In the genomic region with DNA sequence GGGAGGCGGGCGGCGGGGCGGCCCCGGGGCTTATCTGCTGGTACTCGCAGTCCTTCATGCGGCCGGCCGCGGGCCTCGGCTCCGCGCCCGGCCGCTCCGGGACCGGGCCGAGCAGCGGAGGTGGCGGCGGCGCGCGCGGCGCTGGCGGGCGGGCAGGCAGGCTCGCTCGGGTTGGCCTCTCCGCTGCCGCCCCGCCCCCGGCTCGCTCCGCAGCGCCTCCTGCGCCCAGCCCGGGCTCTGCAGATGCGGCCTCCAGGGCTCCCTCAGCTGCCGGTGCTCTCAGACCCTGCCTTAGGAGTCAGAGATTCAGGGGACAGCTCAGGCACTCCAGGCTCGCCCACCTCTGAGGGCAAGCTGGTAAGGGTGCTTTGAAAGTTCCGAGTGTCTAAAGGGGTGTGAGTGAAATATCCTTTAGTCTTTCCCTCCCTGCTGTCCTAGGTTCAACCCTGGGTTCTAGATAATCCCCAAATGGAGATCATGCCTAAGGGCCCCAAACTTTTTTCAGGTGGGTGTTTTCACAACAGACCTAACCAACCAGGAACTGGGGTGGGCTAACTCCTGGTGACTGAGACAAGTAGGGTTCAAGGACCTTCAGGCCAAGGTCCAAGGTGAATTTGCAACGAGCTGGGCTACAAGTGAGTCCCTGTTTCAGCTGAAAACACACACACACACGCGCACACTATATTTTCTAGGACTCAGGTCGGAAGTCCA, we compare ENCODE assay signal across 8 mouse cellular contexts. TPM values are rescaled to one million over a fixed set of nuclear protein-coding genes. Genes with fewer than 3 reads are reported as not detected.
DNase-seq lines count a peak whose midpoint lies in the region; ATAC-seq and TF ChIP-seq lines count a peak whose summit lies in the region.

No protein-coding gene starts in this region.

- TF ChIP-seq CTCF in ES-Bruce4 (IDR thresholded peaks at IDR 0.05; ENCODE audit: low read depth, low read length) = peak; percentile 54
- TF ChIP-seq CTCF in layer of hippocampus, adult 2 months (conservative IDR thresholded peaks at IDR 0.05) = peak; percentile 80
- peak; percentile 62 for TF ChIP-seq CTCF in lung, embryonic 14.5 days (IDR thresholded peaks at IDR 0.05; ENCODE audit: low read depth)
- peak; percentile 72 for TF ChIP-seq CTCF in olfactory bulb, adult 2 months (IDR thresholded peaks at IDR 0.05; ENCODE audit: insufficient read depth, low read depth, low read length)
- TF ChIP-seq CTCF in thymus, adult 2 months (IDR thresholded peaks at IDR 0.05; ENCODE audit: borderline replicate concordance, control insufficient read depth, extremely low read depth, insufficient read depth, low read length, poor library complexity) = peak; percentile 69; the same call in 1 of the 2 replicates

- peaks cover 8% of the 10 kb centered on the region for H3K4me1 ChIP-seq in ES-Bruce4 (ENCODE audit: control insufficient read depth, insufficient read depth, low read length)
- peaks cover 16% of the 10 kb centered on the region for H3K4me1 ChIP-seq in forebrain, embryonic 15.5 days
- H3K4me1 ChIP-seq in lung, embryonic 14.5 days (ENCODE audit: insufficient read depth) = no peaks in the 10 kb centered on the region
- peaks cover 22% of the 10 kb centered on the region for H3K4me1 ChIP-seq in olfactory bulb, adult 2 months (ENCODE audit: control insufficient read depth, insufficient read depth, low read length)
- peaks cover 34% of the 10 kb centered on the region for H3K4me1 ChIP-seq in thymus, adult 2 months (replicated peaks; ENCODE audit: control insufficient read depth, insufficient read depth, low read length)

- intact Hi-C loops in heart, postnatal 25 days (cut with DNase I) = loop anchor here (2.0 kb wide), 1 partner anchor 15 kb away; no protein-coding TSS in a partner anchor

- no peak for TF ChIP-seq EP300 in ES-Bruce4 (IDR thresholded peaks at IDR 0.05; ENCODE audit: insufficient read depth, low read depth, low read length)

- no peaks in the 10 kb centered on the region for H3K27me3 ChIP-seq in ES-Bruce4 (ENCODE audit: control insufficient read depth, insufficient read depth, low read length, poor library complexity, severe bottlenecking)
- H3K27me3 ChIP-seq in forebrain, embryonic 15.5 days = no peaks in the 10 kb centered on the region
- no peaks in the 10 kb centered on the region for H3K27me3 ChIP-seq in lung, embryonic 14.5 days (ENCODE audit: insufficient read depth, low read length)
- no peaks in the 10 kb centered on the region for H3K27me3 ChIP-seq in thymus, adult 2 months (ENCODE audit: control insufficient read depth, insufficient read depth, low read length)

- DNase-seq in cerebellum, adult 11 months = peak; percentile 87
- peak; percentile 83 for DNase-seq in heart, postnatal 25 days (ENCODE audit: low spot score)
- peak; percentile 83 to 91 for DNase-seq in layer of hippocampus, adult 2 months (ENCODE audit: low spot score in 2 of 2)
- DNase-seq in lung, embryonic 14.5 days = peak; percentile 90
- peak; percentile 96 for DNase-seq in thymus, adult 2 months

- TF ChIP-seq POLR2A in ES-Bruce4 (IDR thresholded peaks at IDR 0.05; ENCODE audit: insufficient read depth, low read length) = no peak
- no peak; the same call in 1 of the 2 replicates for TF ChIP-seq POLR2A in olfactory bulb, adult 2 months (IDR thresholded peaks at IDR 0.05; ENCODE audit: insufficient read depth, low read depth, low read length)
- TF ChIP-seq POLR2A in thymus, adult 2 months (IDR thresholded peaks at IDR 0.05; ENCODE audit: control insufficient read depth, extremely low read depth, insufficient read depth, low read length, poor library complexity) = peak; percentile 79

- H3K9me3 ChIP-seq in ES-Bruce4 (replicated peaks; ENCODE audit: control insufficient read depth, insufficient read depth, low read length, poor library complexity, severe bottlenecking) = no peaks in the 10 kb centered on the region
- no peaks in the 10 kb centered on the region for H3K9me3 ChIP-seq in forebrain, embryonic 15.5 days
- no peaks in the 10 kb centered on the region for H3K9me3 ChIP-seq in lung, embryonic 14.5 days (ENCODE audit: low read depth, low read length)

- H3K9ac ChIP-seq in ES-Bruce4 (ENCODE audit: low read depth, poor library complexity, severe bottlenecking) = peak overlapping the region; percentile 98
- H3K9ac ChIP-seq in forebrain, embryonic 15.5 days (replicated peaks) = peak overlapping the region; percentile 92
- peak overlapping the region; percentile 87 for H3K9ac ChIP-seq in lung, embryonic 14.5 days

- H3K4me2 ChIP-seq in forebrain, embryonic 15.5 days (replicated peaks) = peak overlapping the region; percentile 97
- H3K4me2 ChIP-seq in lung, embryonic 14.5 days = peak overlapping the region; percentile 92

- H3K4me3 ChIP-seq in ES-Bruce4 (ENCODE audit: low read depth, low read length) = peak overlapping the region; percentile 78; the same call in 1 of the 2 replicates
- peak overlapping the region; percentile 88 for H3K4me3 ChIP-seq in forebrain, embryonic 15.5 days
- peak overlapping the region; percentile 40 for H3K4me3 ChIP-seq in layer of hippocampus, adult 2 months
- H3K4me3 ChIP-seq in lung, embryonic 14.5 days (ENCODE audit: low read depth, low read length) = peak overlapping the region; percentile 79
- H3K4me3 ChIP-seq in olfactory bulb, adult 2 months (ENCODE audit: insufficient read depth, low read depth, low read length) = peak overlapping the region; percentile 86
- H3K4me3 ChIP-seq in thymus, adult 2 months (ENCODE audit: control insufficient read depth, insufficient read depth, low read length) = peak overlapping the region; percentile 70

- no peaks in the 10 kb centered on the region for H3K36me3 ChIP-seq in ES-Bruce4 (ENCODE audit: control insufficient read depth, insufficient read depth, low read length, poor library complexity, severe bottlenecking)
- H3K36me3 ChIP-seq in forebrain, embryonic 15.5 days = no peaks in the 10 kb centered on the region
- no peaks in the 10 kb centered on the region for H3K36me3 ChIP-seq in lung, embryonic 14.5 days (ENCODE audit: insufficient read depth)
- H3K36me3 ChIP-seq in thymus, adult 2 months (ENCODE audit: control insufficient read depth, insufficient read depth, low read length) = no peaks in the 10 kb centered on the region

- 10% methylated on average over 36 of the region's 47 CpGs for WGBS in forebrain, embryonic 15.5 days
- WGBS in lung, embryonic 14.5 days = 9% methylated on average over 37 of the region's 47 CpGs
- 8% methylated on average over 42 of the region's 47 CpGs for WGBS in olfactory bulb, adult 2 months
- WGBS in thymus, adult 2 months = 9% methylated on average over 46 of the region's 47 CpGs

- ATAC-seq in forebrain, embryonic 15.5 days (replicated peaks) = peak; percentile 94
- ATAC-seq in lung, embryonic 14.5 days (ENCODE audit: insufficient read depth) = peak; percentile 92

- 0 out of 2 replicates have a peak overlapping the region, but pooled peaks have one; percentile 9 for H3K27ac ChIP-seq in ES-Bruce4 (ENCODE audit: insufficient read depth, low read length)
- peak overlapping the region; percentile 84 for H3K27ac ChIP-seq in forebrain, embryonic 15.5 days (replicated peaks)
- peak overlapping the region; percentile 79 for H3K27ac ChIP-seq in layer of hippocampus, adult 2 months
- H3K27ac ChIP-seq in lung, embryonic 14.5 days (ENCODE audit: low read depth) = peak overlapping the region; percentile 69; the same call in 1 of the 2 replicates
- H3K27ac ChIP-seq in olfactory bulb, adult 2 months (ENCODE audit: insufficient read depth, low read depth, low read length) = no peak overlapping the region
- no peak overlapping the region for H3K27ac ChIP-seq in thymus, adult 2 months (ENCODE audit: control insufficient read depth, insufficient read depth, low read length)

RNA-seq across cellular contexts. Expression of gene Zdhhc18, which starts 16.5 kb away (rescaled TPM):
- 34.4 and 43.8 TPM in 2 replicates for polyA plus RNA-seq in ES-Bruce4 (2011; ENCODE audit: insufficient read depth, insufficient read length, low read depth, missing spikeins)
- polyA plus RNA-seq in forebrain, embryonic 15.5 days (2015; fragmentation: Nextera tagmentation; extraction: Ambion mirVana) = 4.9 and 6.3 TPM in 2 replicates
- 10 to 100 TPM; 18.7 to 20.1 TPM for total RNA-seq in heart, postnatal 25 days (2021)
- total RNA-seq in layer of hippocampus, adult 2 months (2021) = 10 to 100 TPM; 37.1 to 38.0 TPM
- polyA plus RNA-seq in lung, embryonic 14.5 days (2014; fragmentation: Nextera tagmentation; extraction: Ambion mirVana) = 5.5 and 9.9 TPM in 2 replicates
- polyA plus RNA-seq in olfactory bulb, adult 2 months (2012; ENCODE audit: insufficient read depth, insufficient read length, low replicate concordance, missing spikeins) = not detected in 2 replicates
- 150 and 172 TPM in 2 replicates for polyA plus RNA-seq in thymus, adult 2 months (2012; rRNA removed)

RNA-seq across cellular contexts. Expression of gene Sfn, which starts 31.5 kb away (rescaled TPM):
- polyA plus RNA-seq in ES-Bruce4 (2011; ENCODE audit: insufficient read depth, insufficient read length, low read depth, missing spikeins) = 250 and 292 TPM in 2 replicates
- 0.97 and 1.1 TPM in 2 replicates for polyA plus RNA-seq in forebrain, embryonic 15.5 days (2015; fragmentation: Nextera tagmentation; extraction: Ambion mirVana)
- total RNA-seq in heart, postnatal 25 days (2021) = 1 to 10 TPM; 1.5 TPM
- 1 to 10 TPM; 1.6 to 1.8 TPM for total RNA-seq in layer of hippocampus, adult 2 months (2021)
- polyA plus RNA-seq in lung, embryonic 14.5 days (2014; fragmentation: Nextera tagmentation; extraction: Ambion mirVana) = 10.4 and 10.6 TPM in 2 replicates
- polyA plus RNA-seq in olfactory bulb, adult 2 months (2012; ENCODE audit: insufficient read depth, insufficient read length, low replicate concordance, missing spikeins) = not detected in 2 replicates
- 60.5 and 65.9 TPM in 2 replicates for polyA plus RNA-seq in thymus, adult 2 months (2012; rRNA removed)

RNA-seq across cellular contexts. Expression of gene Pigv, which starts 39.0 kb away (rescaled TPM):
- 12.8 and 15.2 TPM in 2 replicates for polyA plus RNA-seq in ES-Bruce4 (2011; ENCODE audit: insufficient read depth, insufficient read length, low read depth, missing spikeins)
- polyA plus RNA-seq in forebrain, embryonic 15.5 days (2015; fragmentation: Nextera tagmentation; extraction: Ambion mirVana) = 16.5 and 16.9 TPM in 2 replicates
- 10 to 100 TPM; 10.6 to 11.2 TPM for total RNA-seq in heart, postnatal 25 days (2021)
- total RNA-seq in layer of hippocampus, adult 2 months (2021) = 1 to 10 TPM; 9.1 to 9.7 TPM
- polyA plus RNA-seq in lung, embryonic 14.5 days (2014; fragmentation: Nextera tagmentation; extraction: Ambion mirVana) = 13.9 and 14.5 TPM in 2 replicates
- polyA plus RNA-seq in olfactory bulb, adult 2 months (2012; ENCODE audit: insufficient read depth, insufficient read length, low replicate concordance, missing spikeins) = not detected in 2 replicates
- 24.8 and 24.9 TPM in 2 replicates for polyA plus RNA-seq in thymus, adult 2 months (2012; rRNA removed)

RNA-seq across cellular contexts. Expression of gene Gpn2, which starts 49.3 kb away (rescaled TPM):
- 22.2 and 24.3 TPM in 2 replicates for polyA plus RNA-seq in ES-Bruce4 (2011; ENCODE audit: insufficient read depth, insufficient read length, low read depth, missing spikeins)
- 24.0 and 25.7 TPM in 2 replicates for polyA plus RNA-seq in forebrain, embryonic 15.5 days (2015; fragmentation: Nextera tagmentation; extraction: Ambion mirVana)
- total RNA-seq in heart, postnatal 25 days (2021) = 1 to 10 TPM; 6.4 to 6.8 TPM
- 10 to 100 TPM; 10.7 to 11.6 TPM for total RNA-seq in layer of hippocampus, adult 2 months (2021)
- 21.1 and 23.7 TPM in 2 replicates for polyA plus RNA-seq in lung, embryonic 14.5 days (2014; fragmentation: Nextera tagmentation; extraction: Ambion mirVana)
- polyA plus RNA-seq in olfactory bulb, adult 2 months (2012; ENCODE audit: insufficient read depth, insufficient read length, low replicate concordance, missing spikeins) = not detected in 2 replicates
- polyA plus RNA-seq in thymus, adult 2 months (2012; rRNA removed) = 59.4 and 64.2 TPM in 2 replicates

RNA-seq across cellular contexts. Expression of gene Gpatch3, which starts 58.9 kb away (rescaled TPM):
- polyA plus RNA-seq in ES-Bruce4 (2011; ENCODE audit: insufficient read depth, insufficient read length, low read depth, missing spikeins) = 3.9 and 7.9 TPM in 2 replicates
- polyA plus RNA-seq in forebrain, embryonic 15.5 days (2015; fragmentation: Nextera tagmentation; extraction: Ambion mirVana) = 7.9 and 9.0 TPM in 2 replicates
- total RNA-seq in heart, postnatal 25 days (2021) = 1 to 10 TPM; 4.7 to 5.3 TPM
- 10 to 100 TPM in 1 of 2 experiments, 1 to 10 TPM in 1; 6.5 to 10.3 TPM for total RNA-seq in layer of hippocampus, adult 2 months (2021)
- 8.0 and 8.7 TPM in 2 replicates for polyA plus RNA-seq in lung, embryonic 14.5 days (2014; fragmentation: Nextera tagmentation; extraction: Ambion mirVana)
- polyA plus RNA-seq in olfactory bulb, adult 2 months (2012; ENCODE audit: insufficient read depth, insufficient read length, low replicate concordance, missing spikeins) = not detected in 2 replicates
- polyA plus RNA-seq in thymus, adult 2 months (2012; rRNA removed) = 7.9 and 9.5 TPM in 2 replicates

Comparison
In these comparisons a context has a peak if more than half of its experiments do, and no peak if none do; other contexts are left out.
1. H3K27ac ChIP-seq: peak in ES-Bruce4 (single experiment), forebrain, embryonic 15.5 days (single experiment), layer of hippocampus, adult 2 months (single experiment) and lung, embryonic 14.5 days (single experiment); none in olfactory bulb, adult 2 months (single experiment) and thymus, adult 2 months (single experiment).
2. RNA of gene Pigv, which starts 39.0 kb away (polyA plus RNA-seq): 24.8 to 24.9 TPM in thymus, adult 2 months, 16.5 to 16.9 TPM in forebrain, embryonic 15.5 days, 12.8 to 15.2 TPM in ES-Bruce4 and 13.9 to 14.5 TPM in lung, embryonic 14.5 days; not detected in olfactory bulb, adult 2 months; every median in the first group is over 10 times any median in the second.
3. Peak in every context shown above with its lines, with median percentiles within 50 percentile points of each other: H3K4me3 ChIP-seq, H3K9ac ChIP-seq, CTCF ChIP-seq and DNase-seq.